Mouse (Mus musculus) erythroid progenitor cell, adult 5-6 weeks (primary cell): ENCODE data around the gene Spata32. TPM values are rescaled to one million over a fixed set of nuclear protein-coding genes. Genes with fewer than 3 reads are reported as not detected.
"Not testable (repeated sequence)": the region's sequence is repeated elsewhere in the genome, so short reads cannot be mapped to it uniquely, and the experiment has no call there.

Experiments
- ATAC-seq: replicated peaks from 2 replicates; pipeline ENCODE4 v1.8.0; 2016; ENCODE audit warnings: moderate number of reproducible peaks, mild to moderate bottlenecking, moderate TSS enrichment, inconsistent platforms; ENCODE audit not compliant: poor library complexity, low FRiP score, severe bottlenecking
- total RNA-seq, 2 experiments: library from RNA; stranded (forward) in 1 of 2; stranded (reverse) in 1 of 2; fragments of 150-400 nt in 1 of 2; fragments of 186-747, 209-891 nt in 1 of 2; gene quantifications; 2 replicates each; pipeline versions ENCODE4 v1.2.3 to v1.2.4; 2015 to 2017; ENCODE audit warnings: low replicate concordance in 2 of 2

Spata32 gene
- total RNA-seq, 2 experiments from 2014 or later, result not detected

DNA sequence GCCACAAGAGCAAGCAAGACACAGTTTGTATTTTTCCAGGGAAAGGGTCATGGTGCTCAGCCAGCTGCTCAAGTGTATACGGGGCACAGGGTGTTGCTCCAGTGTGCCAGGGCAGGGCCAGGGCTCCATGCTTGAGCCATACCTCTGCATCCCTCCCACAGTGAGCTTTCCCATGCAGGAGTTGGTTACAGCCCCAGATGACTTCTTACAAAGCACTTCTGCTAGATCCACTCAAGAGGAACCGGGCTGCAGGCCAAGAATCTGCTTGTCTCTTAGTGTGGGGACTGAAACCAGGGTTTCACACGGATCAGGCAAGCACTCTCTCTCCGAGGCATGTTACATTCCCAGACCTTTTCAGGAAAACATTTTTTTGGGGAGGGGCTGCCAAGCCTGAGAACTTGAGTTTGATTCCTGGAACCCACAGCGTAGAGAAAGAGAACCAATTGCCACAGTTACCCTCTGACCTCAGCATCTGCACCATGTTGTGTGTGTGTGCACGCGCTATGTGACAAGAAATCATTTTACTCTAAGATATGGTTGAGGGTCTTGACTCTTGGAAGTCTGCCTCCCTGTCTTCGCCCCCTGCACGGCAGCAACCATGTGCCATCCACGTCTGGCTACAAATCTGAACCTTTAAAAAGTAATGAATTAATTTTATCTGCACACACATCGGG is 29.4 kb upstream of the Spata32 start:
- ATAC-seq, result no peak

DNA sequence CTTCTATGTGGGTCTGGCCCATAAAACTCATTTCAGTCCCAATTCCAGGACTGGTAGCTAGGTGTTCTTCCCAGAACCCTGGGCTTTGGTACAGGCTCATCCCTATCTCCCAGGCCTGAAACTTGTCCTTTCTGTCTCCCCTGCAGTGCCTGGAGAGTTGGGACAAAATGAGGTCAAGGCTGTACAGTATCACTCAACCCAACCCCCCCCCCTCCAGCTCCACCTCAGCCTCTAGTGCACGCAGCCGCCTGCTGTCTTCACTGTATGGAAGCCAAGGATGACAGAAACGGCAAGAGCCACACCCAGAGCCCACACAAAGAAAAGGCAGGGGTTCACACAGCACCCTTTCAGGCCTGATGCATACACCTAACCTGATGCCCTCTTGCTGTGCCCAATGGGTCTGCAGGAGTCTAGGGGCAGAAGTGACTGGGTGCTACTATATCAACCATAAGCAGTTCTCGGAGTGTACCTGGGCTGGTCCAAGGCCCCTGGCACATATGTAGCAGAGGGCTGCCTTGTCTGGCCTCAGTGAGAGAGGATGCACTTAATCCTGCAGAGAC is 28.6 kb upstream of the Spata32 start:
- no peak for ATAC-seq

DNA sequence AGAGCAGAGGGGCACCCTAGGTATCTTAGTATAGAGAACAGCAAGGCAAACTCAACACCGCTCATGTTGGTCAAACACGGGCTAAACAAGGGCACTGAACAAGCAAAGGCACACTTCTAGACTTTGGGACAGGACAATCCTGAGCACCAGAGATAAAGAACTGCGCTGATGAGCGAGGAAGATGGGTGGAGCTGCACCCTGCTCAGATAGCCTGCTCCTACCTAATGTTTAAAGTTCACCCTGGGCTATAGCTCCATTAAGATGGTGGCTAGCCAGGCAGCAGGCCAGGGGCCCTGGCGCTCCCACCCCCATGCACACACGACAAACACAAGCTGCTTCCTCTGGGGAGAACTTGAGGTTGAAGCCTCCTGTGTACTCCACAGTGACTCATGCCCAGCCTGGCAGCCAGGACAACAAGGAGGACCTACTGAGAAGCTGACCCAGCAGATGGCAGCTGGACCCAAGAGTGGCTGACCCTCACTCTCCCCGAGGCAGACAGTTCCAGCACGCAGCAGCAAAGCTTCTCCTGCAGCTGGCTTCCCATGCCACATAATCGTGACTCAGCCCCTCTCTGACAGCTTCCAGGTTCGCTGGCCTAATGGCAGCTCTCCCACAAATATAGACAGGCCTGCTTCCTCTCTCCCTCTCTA is 28.0 kb upstream of the Spata32 start:
- ATAC-seq, result no peak

DNA sequence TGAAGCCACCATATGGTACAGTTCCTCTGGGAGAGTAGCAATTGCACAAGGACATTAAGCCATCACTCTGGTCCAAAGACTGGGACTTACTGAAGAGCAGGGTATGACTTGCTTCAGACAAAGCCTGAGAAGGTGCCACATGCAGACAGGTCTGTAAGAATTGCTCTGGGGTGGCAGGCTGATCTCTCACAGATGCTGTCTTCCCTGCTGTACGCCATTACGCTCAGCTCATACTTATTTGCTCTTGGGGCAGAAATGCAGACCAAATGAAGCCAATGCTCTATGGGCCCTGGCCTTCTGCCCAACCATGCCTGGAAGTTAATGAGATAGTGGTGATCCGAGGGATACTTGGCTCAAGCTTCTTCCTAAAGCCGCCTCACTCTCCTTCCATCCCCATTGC is 26.6 kb upstream of the Spata32 start:
- no peak for ATAC-seq

DNA sequence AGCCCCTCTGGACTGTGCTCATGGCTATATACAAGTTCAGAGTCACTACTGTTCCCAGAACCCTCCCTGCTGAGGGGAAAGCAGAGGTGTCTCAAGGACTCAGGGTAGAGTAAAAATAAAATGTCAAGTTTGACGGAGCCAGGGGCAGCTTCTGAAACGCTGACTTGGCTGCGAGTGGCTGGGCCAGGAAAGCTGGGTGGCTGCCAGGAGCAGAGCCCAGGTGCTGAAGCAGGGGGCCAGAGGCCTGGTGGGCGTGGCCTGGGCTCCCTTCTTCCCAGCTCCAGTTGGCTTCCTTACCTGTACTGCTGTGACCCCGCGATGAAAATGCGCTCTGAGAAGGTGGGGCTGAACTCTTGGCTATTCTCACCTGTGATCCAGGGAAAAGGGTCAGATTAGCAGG is 22.5 kb upstream of the Spata32 start:
- no peak for ATAC-seq

GRCm38 (mm10) chr11:103237757-103238156 is 19.5 kb upstream of the Spata32 start:
- ATAC-seq, result no peak

- no peak for ATAC-seq
Measured at GRCm38 (mm10) chr11:103236903-103237302, 18.7 kb upstream of the Spata32 start.

- no peak for ATAC-seq
Measured at GRCm38 (mm10) chr11:103236431-103236830, 18.2 kb upstream of the Spata32 start.

GRCm38 (mm10) chr11:103235702-103236101 is 17.5 kb upstream of the Spata32 start:
- no peak for ATAC-seq

DNA sequence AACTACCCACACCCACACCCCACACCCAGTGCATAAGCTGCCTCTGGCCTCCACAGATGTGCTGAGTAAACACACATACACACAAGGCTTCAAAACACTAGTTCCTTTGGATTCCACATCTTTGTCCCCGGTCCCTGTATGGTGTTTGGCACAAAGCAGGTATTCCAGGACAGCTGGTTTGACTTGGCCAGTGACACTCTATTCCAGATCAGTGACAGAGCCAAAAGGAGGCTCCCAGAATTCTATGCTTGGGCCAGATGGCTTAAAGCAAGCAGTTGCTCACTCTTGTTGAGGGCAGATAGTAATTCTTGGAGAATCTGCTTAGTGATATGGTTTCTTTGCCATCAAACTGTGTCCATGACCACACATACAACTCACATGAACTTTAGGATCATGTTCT is 16.2 kb upstream of the Spata32 start:
- no peak for ATAC-seq

DNA sequence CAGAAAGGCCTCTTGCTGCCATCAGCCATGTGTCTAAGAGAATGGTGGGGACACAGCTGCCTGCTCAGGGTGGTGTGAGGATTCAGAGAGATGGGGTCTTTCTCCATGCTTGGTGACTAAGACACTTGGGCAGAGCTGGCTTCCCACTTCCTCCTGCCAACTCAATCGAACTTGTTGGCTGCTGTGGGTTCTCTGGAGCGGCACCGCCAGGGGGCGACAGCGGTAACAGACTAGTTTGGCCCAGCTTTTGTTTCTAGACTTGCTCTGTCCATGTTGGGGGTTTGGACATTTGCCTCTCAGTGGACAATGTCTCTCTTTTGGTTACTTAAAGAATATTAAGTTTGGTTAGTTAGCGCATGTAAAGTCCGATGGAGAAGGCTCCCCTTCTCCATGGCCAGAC is 14.7 kb upstream of the Spata32 start:
- no peak for ATAC-seq

GRCm38 (mm10) chr11:103231367-103231766 is 13.1 kb upstream of the Spata32 start:
- no peak for ATAC-seq

DNA sequence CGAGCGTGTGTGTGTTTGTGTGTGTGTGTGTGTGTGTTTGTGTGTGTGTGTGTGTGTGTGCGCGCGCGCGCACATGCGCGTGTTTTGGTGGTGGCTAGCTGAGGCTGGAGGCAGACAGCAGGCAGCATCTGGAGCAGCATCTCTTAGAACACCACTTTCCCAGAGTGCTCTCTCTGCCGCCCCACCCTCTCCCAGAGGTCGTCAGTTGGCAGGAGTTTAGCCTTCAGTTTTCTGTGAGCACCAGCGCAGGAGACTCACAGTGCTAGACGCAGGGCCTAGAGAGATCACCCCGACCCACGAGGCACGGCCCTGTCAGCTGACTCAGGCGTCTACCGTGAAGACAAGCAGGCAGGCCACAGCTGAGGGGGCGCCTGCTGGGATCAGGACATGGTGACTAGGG is 12.4 kb upstream of the Spata32 start:
- no peak for ATAC-seq

GRCm38 (mm10) chr11:103229608-103230007 is 11.4 kb upstream of the Spata32 start:
- no peak for ATAC-seq

- no peak for ATAC-seq
Measured at GRCm38 (mm10) chr11:103223951-103224456, 5.8 kb upstream of the Spata32 start.

- no peak for ATAC-seq
Measured at GRCm38 (mm10) chr11:103223444-103223843, 5.2 kb upstream of the Spata32 start.

- ATAC-seq, result not testable (repeated sequence)
Measured at GRCm38 (mm10) chr11:103222718-103223117, 4.5 kb upstream of the Spata32 start.

DNA sequence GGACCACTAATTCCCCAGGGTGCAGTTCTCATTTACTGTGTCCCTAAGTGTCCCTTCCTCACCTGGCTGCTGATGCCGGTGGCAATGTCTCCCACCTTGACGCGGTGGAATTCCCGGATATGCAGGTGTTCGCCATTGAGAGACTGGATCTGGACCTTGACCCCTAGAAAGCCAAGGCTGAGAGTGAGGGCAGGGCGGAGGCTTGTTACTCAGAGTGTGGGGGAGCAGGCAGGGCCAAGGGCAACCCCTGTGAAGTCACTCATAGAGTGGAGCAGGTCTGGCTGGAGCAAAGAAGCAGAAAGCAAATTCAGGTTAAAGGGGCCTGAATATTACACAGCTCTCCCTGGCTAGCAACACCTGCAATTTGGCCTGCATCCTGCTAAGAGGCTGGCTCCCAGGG is 3.2 kb upstream of the Spata32 start:
- no peak for ATAC-seq

DNA sequence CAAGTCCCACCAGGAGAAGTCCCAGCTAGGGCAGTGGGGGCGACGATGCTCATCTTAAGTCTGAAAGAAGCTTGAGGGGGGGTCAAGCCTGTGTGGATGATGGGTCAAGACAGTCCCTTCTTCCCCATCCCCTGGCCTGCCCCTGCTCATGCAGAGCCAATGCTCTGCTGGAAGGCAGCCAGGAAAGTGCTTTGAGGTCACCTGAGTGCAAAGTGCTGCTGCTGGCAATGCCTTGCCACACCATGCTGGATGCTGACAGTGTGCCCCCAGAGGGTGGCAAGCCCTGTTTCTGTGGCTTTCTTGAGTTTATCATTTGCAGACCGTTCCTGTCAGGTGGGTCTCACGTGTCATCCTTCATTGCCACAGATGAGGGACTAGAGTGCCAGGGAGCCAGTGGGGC is 1.8 kb upstream of the Spata32 start:
- ATAC-seq, result no peak

DNA sequence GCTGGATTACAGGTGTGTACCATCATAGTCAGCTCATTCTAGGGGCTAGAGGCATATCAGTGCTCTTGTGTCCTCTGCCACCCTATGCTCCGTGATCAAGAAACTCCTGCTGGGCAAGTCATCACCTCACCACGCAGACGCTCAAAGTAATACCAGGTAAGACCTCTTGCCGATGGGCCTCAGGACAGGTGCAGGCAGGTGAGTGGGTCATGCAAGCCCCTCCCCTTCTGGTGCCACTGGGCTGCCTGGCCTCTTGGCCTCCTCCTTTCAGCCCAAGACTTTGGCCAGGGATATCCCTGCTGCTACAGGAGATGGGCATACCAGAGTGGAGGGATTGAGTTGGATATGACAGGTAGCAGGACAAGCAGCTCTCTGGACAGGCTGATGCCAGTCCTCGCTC is 1.0 kb upstream of the Spata32 start:
- ATAC-seq, result no peak

DNA sequence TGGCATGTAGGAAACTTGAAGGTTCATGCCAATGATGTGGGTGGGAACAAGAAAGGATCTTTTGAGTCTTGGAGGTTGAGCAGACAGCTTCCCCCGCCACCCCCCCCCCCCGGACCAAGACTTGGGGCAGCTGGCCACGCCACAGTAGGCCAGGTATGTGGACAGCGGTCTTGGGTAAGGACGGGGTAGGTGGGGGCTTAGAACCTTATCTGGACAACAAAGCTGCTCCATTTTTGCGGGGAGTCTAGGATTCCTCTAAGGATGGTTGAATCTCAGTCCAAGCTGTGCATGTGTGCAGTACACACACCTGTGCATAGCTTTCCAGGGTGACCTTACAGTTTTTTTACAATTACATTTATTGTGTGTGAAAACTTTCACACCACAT is 277 bp upstream of the Spata32 start:
- no peak for ATAC-seq
